In the genomic region with DNA sequence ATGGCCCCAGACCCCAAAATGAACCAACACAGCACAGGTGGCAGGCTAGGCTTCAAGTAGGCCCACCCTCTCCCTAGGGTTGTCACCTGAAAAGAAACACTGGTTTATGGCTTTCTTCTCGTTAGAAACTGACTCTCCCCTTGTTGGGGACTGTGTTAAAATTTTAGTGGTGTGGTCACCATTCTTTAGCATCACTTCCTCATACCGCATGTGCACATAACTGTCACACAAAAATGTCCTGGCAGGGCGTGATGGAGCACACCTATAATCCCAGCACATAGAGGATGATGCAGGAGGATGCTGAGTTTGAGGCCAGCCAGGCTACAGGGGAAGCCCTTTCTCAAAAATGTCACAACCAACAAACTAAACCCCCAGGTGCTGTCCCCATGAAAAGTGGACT, we compare ENCODE assay signal across 22 mouse cellular contexts. TPM values are rescaled to one million over a fixed set of nuclear protein-coding genes. Genes with fewer than 3 reads are reported as not detected.
"Had no signal": no experiment of that assay in that cellular context is flagged by ENCODE, and none has a peak within 500 bp of the region (broad histone marks: within the 10 kb centered on the region; RNA-seq: fewer than 3 reads in every experiment).

No protein-coding gene starts in this region.

- H3K4me3 ChIP-seq: liver, embryonic 15.5 days; lung, embryonic 15.5 days; megakaryocyte, embryonic 14.5 days; midbrain, embryonic 13.5 days; midbrain, embryonic 15.5 days; neural tube, embryonic 12.5 days; stomach, embryonic 15.5 days had no signal

- H3K36me3 ChIP-seq: liver, embryonic 15.5 days; lung, embryonic 15.5 days; midbrain, embryonic 13.5 days; midbrain, embryonic 15.5 days; neural tube, embryonic 12.5 days; stomach, embryonic 15.5 days had no signal

- DNase-seq: liver, postnatal 0 days; lung, adult 2 months; lung, postnatal 14 days; lung, postnatal 36 days; right cerebral cortex, postnatal 25 days; right cerebral cortex, postnatal 4 days; spleen, adult 18-20 months; thymus, adult 2 months; thymus, postnatal 25 days; thymus, postnatal 4 days had no signal

- H3K9ac ChIP-seq: liver, embryonic 15.5 days; liver, postnatal 0 days; lung, embryonic 15.5 days; midbrain, embryonic 13.5 days; midbrain, embryonic 15.5 days; neural tube, embryonic 12.5 days; stomach, embryonic 15.5 days had no signal

- H3K9me3 ChIP-seq: liver, embryonic 15.5 days; lung, embryonic 15.5 days; megakaryocyte, embryonic 14.5 days; midbrain, embryonic 13.5 days; midbrain, embryonic 15.5 days; neural tube, embryonic 12.5 days; stomach, embryonic 15.5 days had no signal

- H3K4me1 ChIP-seq: lung, embryonic 15.5 days; megakaryocyte, embryonic 14.5 days; midbrain, embryonic 13.5 days; midbrain, embryonic 15.5 days; neural tube, embryonic 12.5 days; stomach, embryonic 15.5 days had no signal

- H3K27ac ChIP-seq: liver, embryonic 15.5 days; lung, embryonic 15.5 days; macrophage; midbrain, embryonic 13.5 days; midbrain, embryonic 15.5 days; neural tube, embryonic 12.5 days; stomach, embryonic 15.5 days; stomach, postnatal 0 days had no signal

- H3K27me3 ChIP-seq: liver, embryonic 15.5 days; lung, embryonic 15.5 days; megakaryocyte, embryonic 14.5 days; midbrain, embryonic 13.5 days; midbrain, embryonic 15.5 days; neural tube, embryonic 12.5 days; stomach, embryonic 15.5 days had no signal

- H3K4me2 ChIP-seq: liver, embryonic 15.5 days; lung, embryonic 15.5 days; midbrain, embryonic 11.5 days; midbrain, embryonic 13.5 days; midbrain, embryonic 15.5 days; neural tube, embryonic 12.5 days; stomach, embryonic 15.5 days had no signal

- ATAC-seq: liver, postnatal 0 days; lung, postnatal 0 days; midbrain, embryonic 13.5 days; midbrain, embryonic 15.5 days had no signal

RNA-seq across cellular contexts. Expression of gene Cyp2u1, which starts 54.6 kb away (rescaled TPM):
- total RNA-seq: monocyte, adult 5-6 weeks had no signal
